Mouse (Mus musculus) left cerebral cortex, postnatal 10 days (tissue): Measurements from ENCODE around the gene Zfp106. TPM values are rescaled to one million over a fixed set of nuclear protein-coding genes. Genes with fewer than 3 reads are reported as not detected.

Source experiments
- DNase-seq, 2 experiments: peaks; one replicate each; pipeline ENCODE4 v3.0.0; 2021 to 2022; ENCODE audit warnings: low spot score in 2 of 2, mixed read lengths in 1 of 2; ENCODE audit errors: extremely low spot score in 1 of 2
- intact Hi-C: fragments of 180-260 bp; cut with DNase I; formaldehyde crosslinking; loops from one replicate; pipeline ENCODE4 v1.15.1; 2025
- total RNA-seq, 2 experiments: library from RNA; stranded (reverse); gene quantifications; 2 replicates each; pipeline ENCODE4 v1.2.3; 2021

Zfp106 gene
- total RNA-seq, 2 experiments from 2014 or later, result 83.8 to 101 TPM

- DNase-seq, result no peak
- intact Hi-C loops, result no loop called here
Observed at GRCm38 (mm10) chr2:120493254-120493653, 70.4 kb downstream of the Zfp106 start.

- intact Hi-C loops, result no loop called here
- no peak for DNase-seq
Observed at GRCm38 (mm10) chr2:120484241-120484640, 79.4 kb downstream of the Zfp106 start.

GRCm38 (mm10) chr2:120482506-120483389 lies 80.9 kb downstream of the Zfp106 start:
- DNase-seq, result no peak
- intact Hi-C loops, result no loop called here

- no peak for DNase-seq
- intact Hi-C loops, result no loop called here
Observed at GRCm38 (mm10) chr2:120481921-120482320, 81.7 kb downstream of the Zfp106 start.

GRCm38 (mm10) chr2:120478600-120478999 lies 85.0 kb downstream of the Zfp106 start:
- intact Hi-C loops, result loop anchor here (5.0 kb wide), 1 partner anchor 189 kb away; no protein-coding TSS in a partner anchor
- peak; percentile 49 to 72 for DNase-seq

- intact Hi-C loops, result loop anchor here (5.0 kb wide), 1 partner anchor 191 kb away; no protein-coding TSS in a partner anchor
Observed at GRCm38 (mm10) chr2:120476277-120477087, 87.2 kb downstream of the Zfp106 start.

GRCm38 (mm10) chr2:120470856-120471255 lies 92.8 kb downstream of the Zfp106 start:
- intact Hi-C loops, result no loop called here
- DNase-seq, result no peak

More at GRCm38 (mm10) chr2:120476277-120477087, 87.2 kb downstream of the Zfp106 start:
- DNase-seq, result no peak

GRCm38 (mm10) chr2:120469715-120470114 lies 93.9 kb downstream of the Zfp106 start:
- DNase-seq, result no peak
- intact Hi-C loops, result loop anchor here (10.0 kb wide), 1 partner anchor 55 kb away; no protein-coding TSS in a partner anchor

- DNase-seq, result no peak
- intact Hi-C loops, result loop anchor here (10.0 kb wide), 1 partner anchor 54 kb away; no protein-coding TSS in a partner anchor
Observed at GRCm38 (mm10) chr2:120469220-120469619, 94.4 kb downstream of the Zfp106 start.

- DNase-seq, result no peak
- intact Hi-C loops, result loop anchor here (10.0 kb wide), 1 partner anchor 53 kb away; no protein-coding TSS in a partner anchor
Observed at GRCm38 (mm10) chr2:120468011-120468410, 95.6 kb downstream of the Zfp106 start.

GRCm38 (mm10) chr2:120465397-120465785 lies 98.3 kb downstream of the Zfp106 start:
- no peak for DNase-seq
- intact Hi-C loops, result loop anchor here (10.0 kb wide), 1 partner anchor 51 kb away; no protein-coding TSS in a partner anchor

- no peak for DNase-seq
- intact Hi-C loops, result loop anchor here (10.0 kb wide), 1 partner anchor 50 kb away; no protein-coding TSS in a partner anchor
Observed at GRCm38 (mm10) chr2:120464732-120465396, 98.8 kb downstream of the Zfp106 start.

GRCm38 (mm10) chr2:120464091-120464490 lies 99.6 kb downstream of the Zfp106 start:
- intact Hi-C loops, result loop anchor here (10.0 kb wide), 1 partner anchor 49 kb away; no protein-coding TSS in a partner anchor

GRCm38 (mm10) chr2:120463328-120463727 lies 100.3 kb downstream of the Zfp106 start:
- intact Hi-C loops, result loop anchor here (10.0 kb wide), 1 partner anchor 49 kb away; no protein-coding TSS in a partner anchor
- DNase-seq, result no peak

More at GRCm38 (mm10) chr2:120464091-120464490, 99.6 kb downstream of the Zfp106 start:
- DNase-seq, result no peak

GRCm38 (mm10) chr2:120460216-120460615 lies 103.4 kb downstream of the Zfp106 start:
- no peak for DNase-seq
- intact Hi-C loops, result loop anchor here (10.0 kb wide), 1 partner anchor 45 kb away; no protein-coding TSS in a partner anchor
